Comparison of ENCODE assay signal across 15 mouse cellular contexts in the genomic region with DNA sequence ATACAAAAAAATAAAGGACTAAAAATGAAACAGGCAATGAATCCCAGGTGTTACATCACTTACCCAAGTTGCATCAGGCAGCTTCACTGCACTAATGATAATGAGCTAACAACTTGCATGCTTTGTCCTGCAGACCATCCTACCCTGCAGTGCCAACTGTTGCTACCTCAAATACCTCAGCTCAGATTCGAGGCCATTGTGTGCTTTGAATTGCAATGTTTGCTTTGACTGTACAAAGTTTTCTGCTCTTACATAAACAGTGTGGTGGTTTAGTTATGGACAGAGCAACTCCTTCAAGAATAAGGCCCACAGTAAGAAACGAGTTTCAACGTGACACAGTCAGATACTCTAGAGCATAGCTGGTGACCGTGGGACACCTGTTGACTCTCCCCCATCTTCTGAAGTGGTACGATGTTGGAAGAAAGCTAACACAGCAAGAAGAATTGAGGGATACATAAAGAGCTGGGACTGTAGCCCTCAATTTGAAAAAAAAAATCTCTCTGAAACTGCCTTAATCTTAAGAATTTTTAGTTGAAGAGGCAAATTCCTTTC.
"Had no signal": no experiment of that assay in that cellular context is flagged by ENCODE, and none has a peak within 500 bp of the region (broad histone marks: within the 10 kb centered on the region; RNA-seq: fewer than 3 reads in every experiment).

No protein-coding gene starts in this region.

- H3K4me1 ChIP-seq: liver, embryonic 13.5 days; megakaryocyte, embryonic 14.5 days; midbrain, embryonic 15.5 days had no signal

- H3K27ac ChIP-seq: limb, embryonic 15.5 days; liver, embryonic 13.5 days; midbrain, embryonic 15.5 days; neural tube, embryonic 13.5 days had no signal

- H3K4me3 ChIP-seq: limb, embryonic 15.5 days; liver, embryonic 13.5 days; megakaryocyte, embryonic 14.5 days; midbrain, embryonic 15.5 days; neural tube, embryonic 13.5 days had no signal

- DNase-seq: kidney, adult 8-10 months; kidney, postnatal 25 days; layer of hippocampus, adult 9-11 months; layer of hippocampus, postnatal 36 days; liver, embryonic 13.5 days; right cerebral cortex, postnatal 14 days; thymus, adult 18-20 months; thymus, postnatal 14 days had no signal

- H3K9me3 ChIP-seq: limb, embryonic 15.5 days; liver, embryonic 13.5 days; megakaryocyte, embryonic 14.5 days; midbrain, embryonic 15.5 days; neural tube, embryonic 13.5 days had no signal

- H3K4me2 ChIP-seq: limb, embryonic 15.5 days; liver, embryonic 13.5 days; midbrain, embryonic 11.5 days; midbrain, embryonic 15.5 days; neural tube, embryonic 13.5 days had no signal

- H3K9ac ChIP-seq: limb, embryonic 15.5 days; liver, embryonic 13.5 days; midbrain, embryonic 15.5 days; neural tube, embryonic 13.5 days had no signal

- H3K36me3 ChIP-seq: limb, embryonic 15.5 days; liver, embryonic 13.5 days; midbrain, embryonic 15.5 days; neural tube, embryonic 13.5 days had no signal

- H3K27me3 ChIP-seq: limb, embryonic 15.5 days; liver, embryonic 13.5 days; megakaryocyte, embryonic 14.5 days; midbrain, embryonic 15.5 days; neural tube, embryonic 13.5 days had no signal

- ATAC-seq: inflammation-experienced regulatory T-cells, adult 6 months; intestine, postnatal 0 days; midbrain, embryonic 15.5 days had no signal
